Mouse (Mus musculus) heart, postnatal 0 days (tissue): ENCODE results near the gene Snx12.

Experiments used
- CTCF ChIP-seq: IDR thresholded peaks from 2 replicates; pipeline ENCODE4 v1.5.1; 2016; ENCODE audit warnings: antibody characterized with exemption, control low read depth, low read depth
- EP300 ChIP-seq: IDR thresholded peaks from 2 replicates; pipeline ENCODE4 v1.6.1; 2016; ENCODE audit warnings: antibody characterized with exemption, low read depth

- TF ChIP-seq EP300, result no peak
- TF ChIP-seq CTCF, result no peak
Measured at GRCm38 (mm10) chrX:101260441-101261325, 38.3 kb upstream of the Snx12 start.
